Comparison of ENCODE assay signal across 34 mouse cellular contexts in genomic region chr10:5025906-5026305, GRCm38 (mm10). TPM values are rescaled to one million over a fixed set of nuclear protein-coding genes. Genes with fewer than 3 reads are reported as not detected.
"Had no signal": no experiment of that assay in that cellular context is flagged by ENCODE, and none has a peak within 500 bp of the region (broad histone marks: within the 10 kb centered on the region; RNA-seq: fewer than 3 reads in every experiment).

No protein-coding gene starts in this region.

- H3K4me3 ChIP-seq: forebrain, embryonic 15.5 days; heart, adult 2 months; heart, embryonic 13.5 days; heart, embryonic 15.5 days; hindbrain, embryonic 13.5 days; hindbrain, embryonic 15.5 days; limb, embryonic 13.5 days; limb, embryonic 15.5 days; liver, embryonic 13.5 days; liver, embryonic 15.5 days had no signal

- H3K27me3 ChIP-seq: forebrain, embryonic 15.5 days; heart, embryonic 13.5 days; heart, embryonic 15.5 days; hindbrain, embryonic 15.5 days; limb, embryonic 13.5 days; limb, embryonic 15.5 days; liver, embryonic 13.5 days; liver, embryonic 15.5 days had no signal

- ATAC-seq: forebrain, embryonic 15.5 days; forebrain, postnatal 0 days; hindbrain, postnatal 0 days; intestine, embryonic 16.5 days had no signal

- H3K36me3 ChIP-seq: forebrain, embryonic 15.5 days had no signal

- H3K27ac ChIP-seq: forebrain, embryonic 15.5 days; heart, adult 2 months; heart, embryonic 13.5 days; heart, embryonic 15.5 days; hindbrain, embryonic 13.5 days; hindbrain, embryonic 15.5 days; hindbrain, postnatal 0 days; limb, embryonic 13.5 days; limb, embryonic 15.5 days; liver, embryonic 13.5 days; liver, embryonic 15.5 days had no signal

- DNase-seq: forebrain, postnatal 0 days; gastrocnemius, postnatal 14 days; gastrocnemius, postnatal 36 days; heart, adult 2 months; heart, postnatal 14 days; heart, postnatal 36 days; layer of hippocampus, adult 9-11 months; layer of hippocampus, postnatal 36 days; left cerebral cortex, postnatal 4 days; liver, embryonic 13.5 days; lung, adult 18-20 months had no signal

- H3K9me3 ChIP-seq: forebrain, embryonic 15.5 days; heart, embryonic 13.5 days; heart, embryonic 15.5 days; hindbrain, embryonic 13.5 days; hindbrain, embryonic 15.5 days; limb, embryonic 13.5 days; limb, embryonic 15.5 days; liver, embryonic 13.5 days; liver, embryonic 15.5 days had no signal

- H3K9ac ChIP-seq: forebrain, embryonic 15.5 days; forebrain, postnatal 0 days; heart, embryonic 13.5 days; heart, embryonic 15.5 days; hindbrain, embryonic 13.5 days; hindbrain, embryonic 15.5 days; limb, embryonic 13.5 days; limb, embryonic 15.5 days; liver, embryonic 13.5 days; liver, embryonic 15.5 days had no signal

- H3K4me1 ChIP-seq: forebrain, embryonic 15.5 days; heart, embryonic 13.5 days; heart, embryonic 15.5 days; hindbrain, embryonic 13.5 days; hindbrain, embryonic 15.5 days; limb, embryonic 13.5 days; limb, embryonic 15.5 days; liver, embryonic 13.5 days; liver, embryonic 15.5 days had no signal

- H3K4me2 ChIP-seq: forebrain, embryonic 15.5 days; heart, embryonic 11.5 days; heart, embryonic 13.5 days; heart, embryonic 15.5 days; hindbrain, embryonic 13.5 days; hindbrain, embryonic 15.5 days; limb, embryonic 13.5 days; limb, embryonic 15.5 days; liver, embryonic 11.5 days; liver, embryonic 13.5 days; liver, embryonic 15.5 days had no signal

RNA-seq across cellular contexts. Expression of gene Gm10097, which starts 43.1 kb away (rescaled TPM):
- total RNA-seq: hematopoietic stem cell, adult 5-6 weeks; hindbrain, postnatal 0 days; layer of hippocampus, adult 18-20 months; layer of hippocampus, adult 8-10 months; layer of hippocampus, postnatal 14 days; layer of hippocampus, postnatal 36 days; left cerebral cortex, adult 18-20 months; left cerebral cortex, adult 8-10 months; left cerebral cortex, postnatal 10 days; left cerebral cortex, postnatal 25 days; left cerebral cortex, postnatal 4 days had no signal
- polyA plus RNA-seq: forebrain, postnatal 0 days; gonadal fat pad, adult 2 months; kidney, embryonic 16.5 days; large intestine, adult 2 months; liver, embryonic 13.5 days had no signal
